Mouse (Mus musculus): ENCODE measurements around the gene Gm44502. TPM values are rescaled to one million over a fixed set of nuclear protein-coding genes. Genes with fewer than 3 reads are reported as not detected.

The Gm44502 gene
- polyA plus RNA-seq, 1 experiment from 2014 or later = not detected

- H3K9me3 ChIP-seq (ENCODE audit: low read depth, low read length) = no peaks in the 10 kb centered on the region
- no peaks in the 10 kb centered on the region for H3K4me1 ChIP-seq (ENCODE audit: insufficient read depth)
- no peak for TF ChIP-seq CTCF (IDR thresholded peaks at IDR 0.05; ENCODE audit: low read depth)
- no peaks in the 10 kb centered on the region for H3K36me3 ChIP-seq (ENCODE audit: insufficient read depth)
- H3K9ac ChIP-seq = no peak overlapping the region
- H3K4me2 ChIP-seq = no peak overlapping the region
- no peaks in the 10 kb centered on the region for H3K27me3 ChIP-seq (ENCODE audit: insufficient read depth, low read length)
- 78% methylated on average over 10 of the region's 10 CpGs for WGBS
- H3K4me3 ChIP-seq (ENCODE audit: low read depth, low read length) = no peak overlapping the region
- ATAC-seq (ENCODE audit: insufficient read depth) (no peak), DNase-seq (no peak)
- H3K27ac ChIP-seq (ENCODE audit: low read depth) = no peak overlapping the region
Measured at GRCm38 (mm10) chr15:89404831-89405623, 24.5 kb downstream of the Gm44502 start.

DNA sequence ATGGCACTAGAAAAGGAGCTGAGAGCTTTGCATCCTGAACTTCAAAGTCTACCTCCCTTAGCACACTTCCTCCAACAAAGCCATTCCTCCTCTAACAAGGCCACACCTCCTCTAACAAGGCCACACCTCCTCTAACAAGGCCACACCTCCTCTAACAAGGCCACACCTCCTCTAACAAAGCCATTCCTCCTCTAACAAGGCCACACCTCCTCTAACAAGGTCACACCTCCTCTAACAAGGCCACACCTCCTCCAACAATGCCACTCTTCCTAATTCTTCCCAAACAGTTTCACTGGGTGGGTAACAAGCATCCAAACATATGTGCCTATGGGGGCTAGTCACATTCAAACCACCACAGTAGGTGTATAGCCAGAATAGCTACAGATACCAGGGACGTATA lies 27.0 kb downstream of the Gm44502 start:
- Histone ChIP-seq H3K4me1 (ENCODE audit: insufficient read depth) (no peaks in the 10 kb centered on the region), H3K36me3 (ENCODE audit: insufficient read depth) (no peaks in the 10 kb centered on the region), H3K27ac (ENCODE audit: low read depth) (no peak overlapping the region), H3K4me2 (no peak overlapping the region), H3K9me3 (ENCODE audit: low read depth, low read length) (no peaks in the 10 kb centered on the region), H3K27me3 (ENCODE audit: insufficient read depth, low read length) (no peaks in the 10 kb centered on the region), H3K4me3 (ENCODE audit: low read depth, low read length) (no peak overlapping the region), H3K9ac (no peak overlapping the region)
- no peak for DNase-seq
- TF ChIP-seq CTCF (IDR thresholded peaks at IDR 0.05; ENCODE audit: low read depth) = no peak
- no peak for ATAC-seq (ENCODE audit: insufficient read depth)
- 84% methylated on average over 1 of the region's 1 CpGs for WGBS

DNA sequence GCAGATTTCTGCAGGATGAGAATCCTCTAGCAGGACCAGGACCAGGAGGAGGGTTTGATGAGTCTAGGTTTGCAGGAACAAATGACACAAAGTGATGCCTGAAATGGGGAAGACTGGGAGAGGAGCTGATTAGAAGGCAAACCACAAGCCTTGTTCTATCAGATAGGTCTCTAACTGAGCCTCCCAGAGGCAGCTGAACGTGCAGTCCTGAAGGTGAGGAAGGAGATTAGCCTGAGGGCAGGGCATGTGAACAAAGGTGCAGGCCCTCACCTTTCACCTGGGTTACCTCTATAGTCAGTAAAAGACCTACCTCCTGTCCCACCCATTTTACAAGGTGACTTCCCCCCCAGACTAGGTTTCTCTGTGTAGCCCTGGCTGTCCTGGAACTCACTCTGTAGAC lies 29.8 kb downstream of the Gm44502 start:
- no peak overlapping the region for H3K4me2 ChIP-seq
- no peak for ATAC-seq (ENCODE audit: insufficient read depth)
- no peaks in the 10 kb centered on the region for H3K9me3 ChIP-seq (ENCODE audit: low read depth, low read length)
- H3K36me3 ChIP-seq (ENCODE audit: insufficient read depth) = no peaks in the 10 kb centered on the region
- no peak overlapping the region for H3K27ac ChIP-seq (ENCODE audit: low read depth)
- H3K9ac ChIP-seq = no peak overlapping the region
- no peaks in the 10 kb centered on the region for H3K4me1 ChIP-seq (ENCODE audit: insufficient read depth)
- no peak for TF ChIP-seq CTCF (IDR thresholded peaks at IDR 0.05; ENCODE audit: low read depth)
- no peaks in the 10 kb centered on the region for H3K27me3 ChIP-seq (ENCODE audit: insufficient read depth, low read length)
- DNase-seq = no peak
- H3K4me3 ChIP-seq (ENCODE audit: low read depth, low read length) = no peak overlapping the region
- WGBS = 52% methylated on average over 1 of the region's 1 CpGs

- H3K9ac ChIP-seq = no peak overlapping the region
- no peaks in the 10 kb centered on the region for H3K9me3 ChIP-seq (ENCODE audit: low read depth, low read length)
- no peak overlapping the region for H3K4me3 ChIP-seq (ENCODE audit: low read depth, low read length)
- no peak overlapping the region for H3K4me2 ChIP-seq
- H3K27ac ChIP-seq (ENCODE audit: low read depth) = no peak overlapping the region
- H3K4me1 ChIP-seq (ENCODE audit: insufficient read depth) = no peaks in the 10 kb centered on the region
- TF ChIP-seq CTCF (IDR thresholded peaks at IDR 0.05; ENCODE audit: low read depth) = no peak
- no peak for ATAC-seq (ENCODE audit: insufficient read depth)
- no peak for DNase-seq
- H3K27me3 ChIP-seq (ENCODE audit: insufficient read depth, low read length) = no peaks in the 10 kb centered on the region
- WGBS = 82% methylated on average over 2 of the region's 2 CpGs
- H3K36me3 ChIP-seq (ENCODE audit: insufficient read depth) = no peaks in the 10 kb centered on the region
Measured at GRCm38 (mm10) chr15:89398146-89398545, 31.4 kb downstream of the Gm44502 start.

DNA sequence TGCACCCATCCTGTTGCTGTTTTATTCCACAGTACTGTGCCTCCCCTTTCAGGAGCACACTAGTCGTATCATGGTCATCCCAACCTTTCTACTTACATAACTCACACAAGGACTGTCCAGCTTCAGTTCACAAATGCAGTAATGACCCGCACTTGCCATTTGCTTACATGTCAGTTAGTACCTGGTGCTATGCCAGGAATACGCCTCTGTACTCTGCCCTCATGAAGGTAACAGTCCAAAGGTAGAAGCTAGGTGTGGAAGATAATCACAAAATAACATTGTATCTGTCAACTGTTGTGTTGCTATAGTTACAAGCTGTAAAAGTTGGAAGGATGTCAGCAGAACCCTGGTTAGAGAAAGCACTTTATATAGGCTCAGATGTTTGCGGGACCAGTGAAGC lies 32.6 kb downstream of the Gm44502 start:
- WGBS = 76% methylated on average over 4 of the region's 4 CpGs
- TF ChIP-seq CTCF (IDR thresholded peaks at IDR 0.05; ENCODE audit: low read depth) = no peak

GRCm38 (mm10) chr15:89390081-89390480 lies 39.4 kb downstream of the Gm44502 start:
- WGBS = 87% methylated on average over 10 of the region's 10 CpGs
- Histone ChIP-seq H3K27ac (ENCODE audit: low read depth) (no peak overlapping the region), H3K9me3 (ENCODE audit: low read depth, low read length) (no peaks in the 10 kb centered on the region), H3K27me3 (ENCODE audit: insufficient read depth, low read length) (no peaks in the 10 kb centered on the region; the same call in 1 of the 2 replicates), H3K4me3 (ENCODE audit: low read depth, low read length) (no peak overlapping the region), H3K4me1 (ENCODE audit: insufficient read depth) (no peaks in the 10 kb centered on the region), H3K4me2 (no peak overlapping the region), H3K36me3 (ENCODE audit: insufficient read depth) (no peaks in the 10 kb centered on the region), H3K9ac (no peak overlapping the region)
- ATAC-seq (ENCODE audit: insufficient read depth) (no peak), DNase-seq (no peak)
- no peak for TF ChIP-seq CTCF (IDR thresholded peaks at IDR 0.05; ENCODE audit: low read depth)

More for the DNA sequence above, 32.6 kb downstream of the Gm44502 start:
- Histone ChIP-seq H3K4me2 (no peak overlapping the region), H3K36me3 (ENCODE audit: insufficient read depth) (no peaks in the 10 kb centered on the region), H3K27ac (ENCODE audit: low read depth) (no peak overlapping the region), H3K4me3 (ENCODE audit: low read depth, low read length) (no peak overlapping the region), H3K9me3 (ENCODE audit: low read depth, low read length) (no peaks in the 10 kb centered on the region), H3K4me1 (ENCODE audit: insufficient read depth) (no peaks in the 10 kb centered on the region), H3K27me3 (ENCODE audit: insufficient read depth, low read length) (no peaks in the 10 kb centered on the region), H3K9ac (no peak overlapping the region)
- ATAC-seq (ENCODE audit: insufficient read depth) (no peak), DNase-seq (no peak)

DNA sequence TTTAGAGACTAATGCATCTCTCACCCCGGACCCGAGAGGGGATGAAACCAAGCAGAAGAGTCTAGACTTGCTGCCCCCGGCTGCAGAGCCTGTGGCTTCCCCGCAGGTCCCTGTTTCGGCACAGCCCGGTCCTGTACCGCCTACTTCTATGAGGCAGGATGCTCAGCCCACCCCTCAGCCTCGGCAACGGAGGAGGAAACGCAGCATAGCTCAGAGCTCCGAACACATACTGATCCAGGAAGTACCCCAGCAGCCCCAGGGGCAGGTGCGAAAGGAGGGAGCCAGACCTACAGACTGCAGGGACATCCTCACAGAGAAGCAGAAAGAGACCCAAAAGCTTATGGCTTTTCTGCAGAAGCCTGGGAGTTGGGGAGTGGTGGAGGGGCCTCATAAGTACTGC lies 42.4 kb downstream of the Gm44502 start:
- no peak overlapping the region for H3K27ac ChIP-seq (ENCODE audit: low read depth)
- 34% methylated on average over 12 of the region's 12 CpGs for WGBS
- no peak for ATAC-seq (ENCODE audit: insufficient read depth)
- H3K9ac ChIP-seq = no peak overlapping the region
- H3K4me1 ChIP-seq (ENCODE audit: insufficient read depth) = no peaks in the 10 kb centered on the region
- no peak overlapping the region for H3K4me3 ChIP-seq (ENCODE audit: low read depth, low read length)
- no peak overlapping the region for H3K4me2 ChIP-seq
- no peak for TF ChIP-seq CTCF (IDR thresholded peaks at IDR 0.05; ENCODE audit: low read depth)
- H3K36me3 ChIP-seq (ENCODE audit: insufficient read depth) = no peaks in the 10 kb centered on the region
- no peaks in the 10 kb centered on the region for H3K9me3 ChIP-seq (ENCODE audit: low read depth, low read length)
- no peaks in the 10 kb centered on the region; the same call in 1 of the 2 replicates for H3K27me3 ChIP-seq (ENCODE audit: insufficient read depth, low read length)
- DNase-seq = no peak
